Mouse (Mus musculus): ENCODE data around the gene Fryl.

Fryl gene

DNA sequence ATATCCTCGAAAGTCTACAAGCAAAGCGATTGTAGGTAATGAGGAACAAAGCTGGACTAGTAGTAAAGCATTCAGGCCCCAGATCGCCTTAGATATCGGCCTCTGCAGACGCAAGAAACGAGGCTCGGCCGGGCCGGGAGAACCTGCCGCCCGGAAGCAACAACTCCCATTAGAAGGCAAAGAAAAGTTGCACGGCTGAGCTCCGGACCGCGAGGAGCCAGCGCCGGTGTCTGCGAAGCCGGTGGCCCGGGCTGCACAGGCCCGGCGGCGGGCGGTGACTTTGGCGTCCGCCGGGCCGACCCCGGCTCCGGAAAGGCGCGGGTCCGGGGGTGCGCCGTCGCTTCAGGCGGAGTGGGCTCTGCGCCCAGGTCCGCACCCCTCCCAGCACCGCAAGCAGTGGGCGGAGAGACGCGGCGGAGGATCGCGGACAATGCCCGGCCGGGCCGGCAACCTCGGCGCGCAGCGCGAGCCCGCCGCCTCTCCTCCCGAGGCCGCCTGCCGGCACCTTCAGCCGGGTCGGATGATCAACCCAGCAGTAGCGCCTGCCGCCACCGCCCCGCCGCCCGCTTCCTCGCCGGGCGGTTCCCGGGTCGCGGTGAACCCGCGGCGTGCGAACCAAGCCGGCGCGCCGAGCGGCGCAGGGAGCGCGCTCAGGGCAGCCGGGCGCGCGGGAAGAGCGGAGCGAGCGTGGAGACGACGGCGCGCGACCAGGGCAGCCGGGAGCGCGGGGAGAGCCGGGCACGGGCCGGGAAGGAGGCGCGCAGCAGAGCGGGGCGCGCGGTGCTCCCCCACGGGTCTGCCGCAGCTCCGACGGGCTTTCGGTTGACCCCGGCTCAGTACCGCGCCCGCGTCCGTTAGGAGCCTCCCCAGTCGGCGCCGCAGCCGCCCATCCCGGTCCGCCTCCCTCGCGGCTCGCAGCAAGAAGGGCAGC is 833 bp downstream of the Fryl start:
- peak; percentile 70 to 79 for DNase-seq

DNA sequence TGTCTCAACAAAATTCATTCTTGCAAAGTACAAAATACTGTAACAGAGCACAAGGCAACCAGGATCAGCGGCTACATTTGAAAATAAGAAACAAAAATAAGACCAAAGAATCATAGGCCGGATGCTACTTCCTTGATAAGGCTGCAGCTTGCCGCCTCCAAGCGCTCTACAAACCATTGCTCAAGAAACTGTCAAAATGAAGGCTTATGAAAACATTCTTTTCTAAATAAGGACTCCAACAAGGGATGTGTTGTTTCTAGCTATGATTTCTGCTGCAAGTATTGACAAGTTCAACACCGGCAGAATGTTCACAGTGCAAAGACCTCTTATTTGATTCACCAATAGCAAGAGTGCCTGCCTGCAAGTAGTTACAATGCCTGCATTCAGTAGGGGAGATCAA is 1.8 kb downstream of the Fryl start:
- DNase-seq, result no peak

GRCm38 (mm10) chr5:73252739-73253138 is 3.7 kb downstream of the Fryl start:
- no peak for DNase-seq

GRCm38 (mm10) chr5:73249341-73249740 is 7.1 kb downstream of the Fryl start:
- DNase-seq, result no peak

- DNase-seq, result no peak
Observed at GRCm38 (mm10) chr5:73248211-73248610, 8.2 kb downstream of the Fryl start.

- no peak for DNase-seq
Observed at GRCm38 (mm10) chr5:73246414-73246813, 10.0 kb downstream of the Fryl start.

DNA sequence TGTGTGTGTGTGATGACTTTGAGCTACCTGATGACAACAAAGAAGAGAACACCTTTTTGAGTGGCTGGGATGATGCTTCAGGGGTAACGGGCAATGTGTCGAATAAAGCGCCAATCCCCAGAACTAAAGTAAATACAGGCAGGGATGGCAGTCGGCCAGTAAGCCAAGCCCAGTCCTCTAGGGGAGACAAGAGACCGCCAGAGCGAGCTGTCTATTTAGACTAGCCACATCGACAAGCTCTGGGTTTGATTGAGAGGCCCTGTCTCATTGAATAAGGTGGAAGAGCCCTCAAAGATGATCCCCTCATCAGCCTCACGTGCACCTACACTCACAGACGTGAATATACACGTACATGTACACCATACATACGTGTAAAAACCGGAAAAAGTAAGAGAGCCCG is 12.0 kb downstream of the Fryl start:
- peak; percentile 67 to 70 for DNase-seq

DNA sequence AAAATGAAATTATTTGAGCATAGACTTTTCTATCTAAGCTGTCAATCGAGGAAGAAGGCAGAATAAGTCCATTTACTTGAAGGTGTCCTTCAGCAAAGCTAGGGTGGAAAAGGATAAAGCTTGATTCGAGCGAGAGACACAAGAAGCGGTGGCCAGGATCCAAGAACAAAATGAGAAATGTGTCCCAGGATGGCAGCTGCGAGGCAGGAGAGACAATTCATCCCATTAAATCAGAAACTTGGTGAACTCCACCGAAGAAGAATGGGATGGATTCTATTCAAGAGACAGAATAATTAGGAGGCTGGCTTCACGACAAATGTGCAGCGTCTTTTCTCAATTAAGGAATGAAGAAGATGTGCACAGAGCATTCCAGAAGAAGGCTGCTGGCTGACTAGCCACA is 14.5 kb downstream of the Fryl start:
- DNase-seq, result no peak

DNA sequence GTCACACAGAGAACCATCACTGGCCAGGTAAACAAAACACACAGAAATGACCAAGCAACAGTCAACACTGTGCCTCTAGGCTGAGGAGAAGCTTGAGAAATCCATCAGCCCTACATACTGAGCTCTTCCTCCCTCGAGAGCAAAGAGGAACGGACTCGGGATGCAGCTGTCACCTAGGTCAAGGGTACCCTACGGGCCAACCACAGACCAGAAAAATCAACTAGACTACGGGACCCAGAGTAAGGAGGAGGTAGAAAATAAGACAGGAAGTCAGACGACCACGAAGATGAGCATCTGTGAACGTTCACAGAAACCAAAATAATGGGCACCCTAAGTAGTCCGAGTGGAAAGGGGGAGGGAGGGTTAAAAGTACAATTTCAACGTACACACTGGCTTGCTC is 15.1 kb downstream of the Fryl start:
- no peak for DNase-seq

- DNase-seq, result no peak
Observed at GRCm38 (mm10) chr5:73240391-73240790, 16.0 kb downstream of the Fryl start.

DNA sequence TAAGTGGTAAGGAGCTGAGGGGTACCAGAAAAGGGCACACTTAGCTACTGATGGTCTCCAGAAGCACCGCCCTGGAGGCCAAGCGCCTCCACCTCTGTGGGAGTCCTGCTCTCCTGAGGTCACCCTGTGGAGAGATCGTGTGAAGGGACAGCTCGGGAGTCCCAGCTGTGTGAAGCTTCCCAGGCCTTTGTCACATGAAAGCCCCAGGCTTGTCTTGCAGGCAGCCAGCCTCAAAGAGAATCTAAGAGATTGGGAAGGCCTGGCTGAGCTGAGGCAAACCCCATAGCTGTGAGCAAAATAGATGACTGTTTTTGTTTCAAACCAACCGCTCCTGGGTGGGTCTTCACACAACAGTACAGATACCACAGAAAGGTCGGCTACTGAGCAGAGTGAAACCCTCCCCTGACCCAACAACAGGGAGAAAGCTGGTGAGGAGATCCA is 19.5 kb downstream of the Fryl start:
- no peak for DNase-seq

DNA sequence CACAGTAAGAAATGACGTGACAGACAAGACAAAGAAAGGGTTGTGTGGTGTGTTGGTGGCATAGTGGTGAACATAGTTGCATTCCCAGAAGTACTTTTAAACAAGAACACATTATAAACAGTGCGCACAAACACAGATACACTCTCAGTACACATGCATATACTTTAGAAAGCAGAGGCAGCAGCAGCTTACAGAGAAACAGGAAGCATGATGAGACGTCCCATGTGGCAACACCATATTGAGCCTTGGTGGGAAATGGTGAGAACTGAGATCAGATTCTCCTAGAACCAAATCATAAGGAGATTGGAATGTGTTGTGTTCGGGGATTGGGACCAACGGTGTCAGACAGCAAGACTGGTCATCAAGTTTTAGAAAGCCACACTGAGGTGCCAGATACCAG is 21.2 kb downstream of the Fryl start:
- no peak for DNase-seq

DNA sequence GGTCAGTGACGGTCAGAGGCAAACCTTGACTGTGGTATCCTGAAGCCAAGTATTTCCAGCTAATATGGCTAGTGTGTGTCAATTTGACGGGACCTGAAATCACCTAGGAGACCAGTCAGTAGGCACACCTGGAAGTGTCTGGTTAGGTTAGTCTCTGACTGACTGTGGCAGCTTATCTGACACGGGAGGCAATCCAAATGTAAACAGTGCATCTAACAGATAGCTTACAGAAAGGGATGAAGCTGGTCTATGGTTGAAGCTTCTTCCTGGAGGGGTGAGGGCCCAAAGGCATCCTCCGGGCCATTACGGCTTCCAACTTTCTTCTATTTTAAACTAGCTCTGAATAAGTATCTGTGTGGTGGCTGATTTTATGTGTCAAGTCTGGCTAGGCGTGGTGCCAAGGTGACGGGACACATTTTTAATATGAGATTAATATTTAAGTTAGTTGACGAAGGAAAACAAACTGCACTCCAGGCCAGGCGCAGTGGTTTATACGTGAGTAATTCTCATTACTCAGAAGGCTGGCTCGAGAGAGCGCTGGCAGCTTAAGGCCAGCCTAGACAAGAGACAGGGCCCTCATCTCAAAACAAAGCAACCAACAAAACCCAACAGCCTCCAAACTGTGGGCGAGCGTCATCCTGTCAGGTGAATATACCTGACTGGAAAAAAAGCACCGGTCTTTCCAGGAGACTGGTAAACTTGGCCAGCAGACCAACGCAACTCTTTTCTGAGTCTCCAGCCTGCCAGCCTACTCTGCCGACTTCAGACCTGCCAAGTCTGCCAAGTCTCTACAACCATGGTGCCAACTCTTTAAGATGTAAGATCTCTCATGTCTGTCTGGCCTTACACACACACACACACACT is 23.2 kb downstream of the Fryl start:
- DNase-seq, result no peak

DNA sequence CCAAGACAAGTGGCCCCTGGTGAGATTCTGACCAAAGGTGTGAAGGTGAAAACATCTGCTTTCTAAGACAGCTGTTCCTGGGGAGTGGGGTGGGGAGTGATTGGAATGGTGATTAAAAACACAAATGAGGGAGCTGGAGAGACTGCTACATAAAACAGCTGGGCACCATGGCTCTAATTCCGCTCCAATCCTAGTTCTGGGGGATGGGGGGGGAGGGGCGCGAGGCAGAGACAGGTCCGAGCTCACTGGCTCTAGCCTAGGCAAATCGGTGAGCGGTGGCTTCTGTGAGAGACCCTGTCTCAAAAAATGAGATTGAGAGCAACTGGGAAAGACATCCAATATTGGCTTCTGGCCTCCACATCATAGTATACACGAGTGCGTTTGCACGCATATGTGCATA is 24.2 kb downstream of the Fryl start:
- no peak for DNase-seq

DNA sequence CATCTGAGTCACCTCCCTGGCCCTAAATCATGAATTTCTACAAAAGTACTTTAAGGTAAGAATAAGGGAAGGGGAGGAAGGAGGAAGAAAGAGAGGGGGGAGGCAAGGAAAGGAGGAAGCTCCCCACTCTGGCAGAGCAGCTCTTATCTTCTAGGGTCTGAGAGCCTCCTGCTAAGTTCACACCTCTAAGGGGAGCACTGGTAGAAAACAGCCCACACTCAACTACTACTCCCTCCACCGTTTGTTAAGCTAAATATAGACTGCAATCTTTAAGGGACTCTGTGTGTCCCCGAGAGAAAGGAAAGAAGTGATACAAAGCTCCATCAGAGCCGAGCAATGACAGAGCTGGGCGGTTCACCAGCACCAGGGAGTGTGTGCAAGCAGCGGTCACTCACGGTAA is 24.6 kb downstream of the Fryl start:
- no peak for DNase-seq

DNA sequence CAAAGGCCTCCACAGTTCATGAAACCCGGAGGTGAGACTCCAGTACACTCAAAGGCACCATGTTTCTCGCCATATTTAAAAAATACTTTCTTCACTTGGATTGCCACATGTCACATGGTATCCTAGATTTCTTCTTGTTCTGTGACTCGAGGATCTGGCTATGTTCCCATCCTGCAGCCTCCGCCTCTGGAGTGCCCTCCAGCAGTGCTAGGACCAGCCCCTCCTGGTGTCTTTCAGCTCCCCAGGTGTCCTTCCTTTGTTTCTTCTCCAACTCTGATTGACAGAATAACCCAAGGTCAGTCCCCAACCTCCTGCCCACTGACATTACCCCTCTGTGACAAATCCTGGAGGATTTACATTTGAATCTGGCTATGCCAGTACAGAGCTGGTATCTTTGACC is 26.2 kb downstream of the Fryl start:
- DNase-seq, result no peak

DNA sequence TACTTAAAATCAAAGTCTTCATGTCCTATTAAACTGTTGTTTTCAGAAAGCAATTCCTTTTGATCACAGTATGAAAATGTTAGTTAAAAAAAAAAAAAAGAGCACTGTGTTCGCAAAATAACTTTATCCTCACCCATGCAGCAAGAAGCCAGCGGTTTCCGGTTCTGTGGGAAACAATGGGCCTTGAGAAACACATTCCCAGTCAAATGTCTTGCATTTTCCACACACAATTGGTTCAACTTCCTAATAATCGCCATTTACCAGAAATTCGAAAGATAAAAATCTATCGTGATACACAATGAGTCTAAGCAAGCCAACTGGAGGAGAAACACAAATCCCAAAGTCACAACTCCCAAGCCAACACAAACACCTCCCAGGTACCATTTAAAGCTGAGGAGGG is 27.0 kb downstream of the Fryl start:
- DNase-seq, result no peak

DNA sequence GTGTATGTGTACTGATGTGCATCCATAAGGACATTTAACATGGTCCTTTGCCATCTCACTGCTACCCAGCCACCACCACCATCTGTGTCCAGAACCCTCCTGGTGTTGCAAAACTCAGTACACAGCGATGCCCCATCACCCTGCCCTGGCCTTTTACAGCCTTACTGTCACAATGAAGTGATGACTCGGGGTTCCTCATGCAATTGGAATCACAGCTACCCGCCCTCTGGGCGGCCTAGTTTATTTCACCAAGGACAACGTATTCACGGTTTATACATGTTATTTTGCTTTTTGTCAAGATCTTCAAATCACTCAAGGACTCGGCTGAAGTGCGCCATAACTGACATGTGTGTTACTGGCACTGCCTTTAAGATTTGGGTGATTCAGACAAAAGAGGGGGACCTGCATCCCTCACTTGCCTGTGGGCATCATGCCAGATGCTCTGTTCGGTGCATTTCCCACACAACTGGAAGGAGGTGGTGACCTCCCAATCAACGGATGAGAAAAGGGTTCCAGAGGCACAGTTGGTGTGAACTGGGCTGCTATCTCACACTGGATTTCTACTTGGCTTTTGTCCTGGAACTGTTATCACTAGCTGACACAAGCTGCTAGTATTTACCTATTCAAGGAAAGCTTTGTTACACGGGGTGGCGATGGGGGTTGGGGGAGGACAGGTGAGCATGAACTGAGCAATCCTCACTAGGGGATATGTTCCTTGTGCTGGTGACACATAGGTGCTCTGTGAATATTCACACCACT is 27.9 kb downstream of the Fryl start:
- DNase-seq, result no peak

- DNase-seq, result no peak
Observed at GRCm38 (mm10) chr5:73227518-73228101, 28.8 kb downstream of the Fryl start.

DNA sequence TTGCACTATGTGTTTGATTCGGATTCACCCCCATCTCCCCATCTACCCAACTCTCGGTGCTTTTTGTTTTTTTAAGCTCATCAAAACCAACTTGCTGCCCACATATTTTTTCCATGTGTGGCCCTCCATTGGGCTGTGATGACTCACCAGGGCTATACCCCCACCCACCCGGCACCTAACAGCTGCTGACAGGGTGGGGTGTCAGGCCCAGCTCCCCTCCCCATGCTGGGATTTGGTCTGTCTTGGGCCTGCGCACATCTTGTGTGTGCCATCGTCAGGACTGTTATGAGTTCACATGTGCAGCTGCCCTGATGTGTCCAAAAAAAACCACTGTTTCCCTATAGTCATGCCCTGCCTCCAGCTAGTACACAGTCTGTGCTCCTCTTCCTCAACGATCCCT is 33.4 kb downstream of the Fryl start:
- no peak for DNase-seq

GRCm38 (mm10) chr5:73222397-73222796 is 34.0 kb downstream of the Fryl start:
- DNase-seq, result peak in 1 of 2 experiments; percentile 49

DNA sequence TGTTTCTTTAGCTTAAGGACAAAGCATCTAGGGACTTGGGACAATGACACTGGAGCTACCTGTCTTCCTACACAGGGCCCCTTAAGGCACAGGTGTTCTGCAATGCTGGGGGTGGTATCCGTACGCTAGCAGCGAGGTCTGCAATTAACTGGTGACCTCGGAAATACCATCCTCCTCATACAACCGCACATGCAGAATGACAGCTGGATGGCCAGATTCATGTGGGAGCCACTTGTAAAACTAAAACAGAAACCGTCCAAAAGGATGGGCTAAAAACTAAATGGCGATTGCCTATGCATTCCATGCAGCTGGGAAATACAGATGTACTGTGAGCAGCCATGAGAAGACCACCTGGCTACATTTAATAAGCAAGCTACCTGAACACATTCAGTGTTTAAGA is 34.6 kb downstream of the Fryl start:
- no peak for DNase-seq

DNA sequence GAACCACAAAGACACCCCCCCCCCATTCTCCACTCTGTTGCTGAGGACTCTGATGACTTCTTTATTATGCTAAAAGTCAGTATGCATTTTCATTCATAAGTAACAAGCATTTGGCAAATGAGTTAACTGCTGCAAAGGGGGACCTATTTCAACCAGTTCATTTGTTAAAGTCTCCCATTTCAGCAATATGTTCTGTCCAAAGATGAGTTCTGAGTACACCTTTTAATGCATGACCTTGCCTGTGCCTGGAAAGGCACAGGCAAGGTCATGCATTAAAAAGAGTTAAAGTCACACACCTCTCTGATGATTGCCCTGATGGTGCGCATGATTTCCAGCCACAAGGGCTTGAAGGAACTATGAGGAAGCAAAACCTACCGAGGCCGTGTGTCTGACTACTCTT is 36.7 kb downstream of the Fryl start:
- no peak for DNase-seq
